Mouse (Mus musculus): ENCODE results near the gene Lsr. TPM values are rescaled to one million over a fixed set of nuclear protein-coding genes. Genes with fewer than 3 reads are reported as not detected.
A peak's percentile ranks its signal among the peaks of the same experiment; 100 is the strongest.
"Not testable (repeated sequence)": the region's sequence is repeated elsewhere in the genome, so short reads cannot be mapped to it uniquely, and the experiment has no call there.

Gene Lsr
- polyA plus RNA-seq, 1 experiment, result 2.1 TPM

GRCm38 (mm10) chr7:30943909-30944635, 29.2 kb downstream of the Lsr start, which contains the start of gene Hamp:
Gene Hamp (minus strand): TSS chr7:30944032.
- TF ChIP-seq GATA1 (IDR thresholded peaks at IDR 0.05; ENCODE audit: borderline replicate concordance, low read length) (no peak), FLI1 (IDR thresholded peaks at IDR 0.05; ENCODE audit: low read length) (no peak)
- Histone ChIP-seq H3K36me3 (replicated peaks; ENCODE audit: low read length) (peaks cover 24% of the 10 kb centered on the region), H3K4me3 (replicated peaks) (no peak within 1 kb of the TSS), H3K9me3 (no peaks in the 10 kb centered on the region), H3K27me3 (replicated peaks) (no peaks in the 10 kb centered on the region), H3K4me1 (peaks cover 12% of the 10 kb centered on the region; the same call in 1 of the 2 replicates)

GRCm38 (mm10) chr7:30942365-30942764, 30.9 kb downstream of the Lsr start:
- H3K4me3 ChIP-seq (replicated peaks); H3K9me3 ChIP-seq; H3K27me3 ChIP-seq (replicated peaks): not testable (repeated sequence)
- Histone ChIP-seq H3K4me1 (peaks cover 12% of the 10 kb centered on the region; the same call in 1 of the 2 replicates), H3K36me3 (replicated peaks; ENCODE audit: low read length) (peaks cover 13% of the 10 kb centered on the region)

- not testable (repeated sequence) for H3K9me3 ChIP-seq; H3K4me3 ChIP-seq (replicated peaks); H3K36me3 ChIP-seq (replicated peaks; ENCODE audit: low read length); H3K27me3 ChIP-seq (replicated peaks)
- peaks cover 12% of the 10 kb centered on the region; the same call in 1 of the 2 replicates for H3K4me1 ChIP-seq
Measured at GRCm38 (mm10) chr7:30940070-30940469, 33.2 kb downstream of the Lsr start.

DNA sequence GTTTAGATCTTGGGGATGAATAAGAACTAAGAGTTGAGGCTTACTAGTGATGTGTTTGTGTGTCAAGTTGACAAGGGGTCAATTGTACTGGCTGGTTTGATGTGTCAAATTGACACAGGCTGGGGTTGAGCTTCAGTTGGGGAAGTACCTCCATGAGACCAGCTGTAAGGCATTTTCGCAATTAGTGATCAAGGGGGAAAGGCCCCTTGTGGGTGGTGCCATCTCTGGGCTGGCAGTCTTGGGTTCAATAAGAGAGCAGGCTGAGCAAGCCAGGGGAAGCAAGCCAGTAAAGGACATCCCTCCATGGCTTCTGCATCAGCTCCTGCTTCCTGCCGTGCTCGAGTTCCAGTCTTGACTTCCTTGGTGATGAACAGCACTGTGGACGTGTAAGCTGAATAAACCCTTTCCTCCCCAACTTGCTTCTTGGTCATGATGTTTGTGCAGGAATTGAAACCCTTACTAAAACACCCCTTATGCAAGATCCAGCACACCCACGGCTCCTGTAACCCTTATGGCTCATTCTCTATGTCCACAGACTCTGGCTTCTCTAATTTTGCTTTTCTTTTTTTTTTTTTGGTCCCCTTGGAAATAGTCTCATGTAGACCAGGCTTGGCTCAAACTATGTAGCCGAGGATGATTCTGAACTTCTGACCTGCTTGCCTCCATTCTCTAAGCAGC, 37.7 kb downstream of the Lsr start:
- H3K4me1 ChIP-seq; H3K36me3 ChIP-seq (replicated peaks; ENCODE audit: low read length); H3K4me3 ChIP-seq (replicated peaks); H3K9me3 ChIP-seq; H3K27me3 ChIP-seq (replicated peaks): not testable (repeated sequence)

DNA sequence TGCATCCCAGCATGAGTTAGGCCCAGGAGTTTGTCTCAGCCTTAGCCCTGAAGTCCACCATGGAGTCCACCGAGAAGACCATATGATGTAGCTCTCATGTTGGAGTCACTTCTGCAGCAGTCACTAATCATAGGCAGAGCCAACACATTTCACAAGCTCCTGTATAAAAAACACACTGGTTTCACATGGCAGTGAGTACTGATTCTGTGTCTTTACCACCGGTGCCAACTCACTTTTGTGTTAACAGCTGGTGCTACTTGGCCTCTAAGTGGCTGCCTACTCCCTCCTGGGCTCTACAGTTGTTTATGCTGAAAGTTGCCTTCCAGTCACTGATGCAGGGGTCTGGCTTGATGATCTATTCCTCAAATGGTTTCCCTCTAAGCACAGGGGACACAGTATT, 48.7 kb downstream of the Lsr start, which contains the start of gene Hamp2:
Gene Hamp2 (minus strand): TSS at position 101 of the 400 bp plus-strand sequence.
- not testable (repeated sequence) for H3K4me1 ChIP-seq; H3K9me3 ChIP-seq; H3K4me3 ChIP-seq (replicated peaks); H3K36me3 ChIP-seq (replicated peaks; ENCODE audit: low read length)
- H3K27me3 ChIP-seq (replicated peaks), result peaks cover 11% of the 10 kb centered on the region

DNA sequence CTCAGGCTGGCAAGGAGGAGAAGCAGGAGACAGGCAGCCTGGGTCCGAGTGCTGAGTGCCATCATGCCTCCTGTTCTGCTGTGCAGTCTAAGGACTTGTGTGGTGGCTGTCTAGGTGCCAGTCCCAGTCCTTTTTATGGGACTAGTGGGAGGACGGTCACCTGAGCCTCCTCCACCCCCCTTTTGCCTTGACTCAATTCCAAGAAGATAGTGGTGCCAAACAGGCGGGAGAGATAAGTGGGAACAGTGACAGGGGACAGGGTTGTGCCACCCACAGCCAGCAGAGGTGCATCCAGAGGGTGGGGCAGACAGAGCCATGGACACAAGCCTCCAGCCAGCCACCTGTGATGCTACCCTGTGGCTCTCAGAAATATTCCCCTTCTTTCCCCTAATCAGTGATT, 49.2 kb downstream of the Lsr start:
- Histone ChIP-seq H3K9me3 (no peaks in the 10 kb centered on the region), H3K4me1 (peaks cover 7% of the 10 kb centered on the region; the same call in 1 of the 2 replicates), H3K27me3 (replicated peaks) (peaks cover 11% of the 10 kb centered on the region), H3K4me3 (replicated peaks) (no peak overlapping the region), H3K36me3 (replicated peaks; ENCODE audit: low read length) (no peaks in the 10 kb centered on the region)
- TF ChIP-seq FLI1 (IDR thresholded peaks at IDR 0.05; ENCODE audit: low read length), result no peak
- TF ChIP-seq GATA1 (IDR thresholded peaks at IDR 0.05; ENCODE audit: borderline replicate concordance, low read length), result no peak

DNA sequence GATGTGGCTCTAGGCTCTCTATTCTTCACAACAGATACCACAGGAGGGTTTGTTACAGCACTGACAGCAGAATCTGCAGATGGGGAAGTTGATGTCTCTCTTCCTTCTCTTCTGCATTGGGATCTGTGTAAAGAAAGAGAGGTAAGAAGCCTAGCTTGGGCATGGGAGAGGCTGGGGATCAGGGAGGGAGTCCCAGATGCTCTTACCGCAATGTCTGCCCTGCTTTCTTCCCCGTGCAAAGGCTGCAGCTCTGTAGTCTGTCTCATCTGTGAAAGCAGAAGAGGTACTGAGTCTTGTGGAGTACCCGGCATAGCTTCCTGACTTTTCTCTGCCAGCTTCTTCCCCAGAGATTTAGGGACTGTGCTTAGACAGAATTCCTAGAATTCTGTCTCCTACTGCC, 50.8 kb downstream of the Lsr start:
- peaks cover 17% of the 10 kb centered on the region for H3K27me3 ChIP-seq (replicated peaks)
- H3K9me3 ChIP-seq; H3K4me1 ChIP-seq; H3K36me3 ChIP-seq (replicated peaks; ENCODE audit: low read length); H3K4me3 ChIP-seq (replicated peaks): not testable (repeated sequence)

GRCm38 (mm10) chr7:30920217-30920616, 53.0 kb downstream of the Lsr start:
- no peaks in the 10 kb centered on the region for H3K36me3 ChIP-seq (replicated peaks; ENCODE audit: low read length)
- H3K9me3 ChIP-seq, result no peaks in the 10 kb centered on the region
- peaks cover 34% of the 10 kb centered on the region for H3K27me3 ChIP-seq (replicated peaks)
- H3K4me1 ChIP-seq, result peaks cover 10% of the 10 kb centered on the region
- TF ChIP-seq FLI1 (IDR thresholded peaks at IDR 0.05; ENCODE audit: low read length) (no peak), GATA1 (IDR thresholded peaks at IDR 0.05; ENCODE audit: borderline replicate concordance, low read length) (no peak)
- no peak overlapping the region for H3K4me3 ChIP-seq (replicated peaks)

GRCm38 (mm10) chr7:30917219-30917618, 56.0 kb downstream of the Lsr start:
- Histone ChIP-seq H3K9me3 (no peaks in the 10 kb centered on the region), H3K36me3 (replicated peaks; ENCODE audit: low read length) (no peaks in the 10 kb centered on the region), H3K4me3 (replicated peaks) (no peak overlapping the region), H3K4me1 (peaks cover 10% of the 10 kb centered on the region), H3K27me3 (replicated peaks) (peaks cover 58% of the 10 kb centered on the region)
- TF ChIP-seq GATA1 (IDR thresholded peaks at IDR 0.05; ENCODE audit: borderline replicate concordance, low read length) (no peak), FLI1 (IDR thresholded peaks at IDR 0.05; ENCODE audit: low read length) (no peak)

- peaks cover 60% of the 10 kb centered on the region for H3K27me3 ChIP-seq (replicated peaks)
- TF ChIP-seq FLI1 (IDR thresholded peaks at IDR 0.05; ENCODE audit: low read length) (no peak), GATA1 (IDR thresholded peaks at IDR 0.05; ENCODE audit: borderline replicate concordance, low read length) (no peak)
- no peaks in the 10 kb centered on the region for H3K36me3 ChIP-seq (replicated peaks; ENCODE audit: low read length)
- peaks cover 10% of the 10 kb centered on the region for H3K4me1 ChIP-seq
- H3K4me3 ChIP-seq (replicated peaks), result no peak overlapping the region
- H3K9me3 ChIP-seq, result no peaks in the 10 kb centered on the region
Measured at GRCm38 (mm10) chr7:30916713-30917112, 56.6 kb downstream of the Lsr start.

GRCm38 (mm10) chr7:30914732-30915131, 58.5 kb downstream of the Lsr start, which contains the start of gene Mag:
Gene Mag (minus strand): TSS chr7:30914873.
- H3K4me3 ChIP-seq (replicated peaks), result peak within 1 kb of the TSS; percentile 18
- no peaks in the 10 kb centered on the region for H3K9me3 ChIP-seq
- H3K36me3 ChIP-seq (replicated peaks; ENCODE audit: low read length), result no peaks in the 10 kb centered on the region
- peaks cover 10% of the 10 kb centered on the region for H3K4me1 ChIP-seq
- TF ChIP-seq FLI1 (IDR thresholded peaks at IDR 0.05; ENCODE audit: low read length), result no peak
- TF ChIP-seq GATA1 (IDR thresholded peaks at IDR 0.05; ENCODE audit: borderline replicate concordance, low read length), result no peak
- peaks cover 72% of the 10 kb centered on the region for H3K27me3 ChIP-seq (replicated peaks)

Data from megakaryocyte, embryonic 14.5 days (primary cell).